Mouse (Mus musculus) retina, adult 2 months (tissue): ENCODE data around the gene Siah3.

Experiments used
- DNase-seq: peaks from one replicate; pipeline ENCODE4 v3.0.0-alpha.2; 2012; ENCODE audit warnings: low read depth, low spot score

Gene Siah3

DNA sequence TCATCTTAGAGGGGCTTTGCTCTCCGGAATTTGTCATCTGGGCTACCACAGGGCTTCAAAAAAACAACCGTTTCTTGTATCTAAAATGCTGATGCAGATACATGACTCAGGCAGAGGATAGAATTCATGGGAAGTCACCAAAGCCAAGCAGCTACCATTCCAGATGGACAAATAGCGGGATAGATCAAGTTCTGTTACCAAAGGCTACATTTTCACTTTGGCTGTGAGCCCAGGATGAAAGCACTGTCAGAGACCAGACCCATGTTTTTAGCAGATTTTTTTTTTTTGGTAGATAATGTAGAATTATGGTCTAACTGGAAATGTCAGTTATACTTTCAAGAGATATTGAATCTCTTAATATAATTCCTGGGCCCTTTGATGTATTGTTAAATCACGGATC, 7.4 kb downstream of the Siah3 start:
- no peak for DNase-seq

DNA sequence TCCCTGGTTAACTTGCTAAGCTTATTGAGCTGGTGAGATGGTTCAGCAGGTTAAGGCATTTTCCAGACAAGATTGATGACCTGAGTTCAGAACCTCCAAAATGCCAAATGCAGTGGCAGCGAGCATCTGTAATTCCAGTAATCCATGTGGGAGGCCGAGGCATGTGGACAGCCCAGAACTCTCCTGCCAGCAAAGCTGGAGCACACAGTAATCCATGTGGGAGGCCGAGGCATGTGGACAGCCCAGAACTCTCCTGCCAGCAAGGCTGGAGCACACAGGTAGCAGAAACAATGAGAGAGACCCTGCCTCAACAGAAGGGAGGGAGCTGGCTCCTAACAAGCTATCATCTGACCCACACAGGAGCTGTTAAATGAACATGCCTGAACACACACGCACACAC, 13.2 kb downstream of the Siah3 start:
- DNase-seq, result no peak

GRCm38 (mm10) chr14:75473061-75473930, 17.5 kb downstream of the Siah3 start:
- no peak for DNase-seq

DNA sequence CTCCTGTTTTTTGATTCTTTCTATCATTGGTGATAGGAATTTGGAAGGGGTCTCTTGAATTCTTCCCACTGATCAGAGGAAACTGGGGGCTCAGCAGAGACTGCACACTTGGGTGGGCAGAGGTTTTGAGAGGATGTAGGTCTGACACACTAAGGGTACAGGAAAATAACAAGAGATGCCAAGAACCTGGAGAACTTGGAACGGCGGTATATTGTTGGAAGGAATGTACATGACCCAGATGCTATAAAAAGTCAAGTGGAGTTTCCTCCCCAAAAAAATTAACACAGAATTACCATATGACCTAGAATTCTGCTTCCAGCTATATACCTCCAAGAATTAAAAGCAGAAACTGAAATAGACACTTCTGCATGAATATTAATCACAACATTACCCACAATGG, 20.1 kb downstream of the Siah3 start:
- DNase-seq, result no peak

DNA sequence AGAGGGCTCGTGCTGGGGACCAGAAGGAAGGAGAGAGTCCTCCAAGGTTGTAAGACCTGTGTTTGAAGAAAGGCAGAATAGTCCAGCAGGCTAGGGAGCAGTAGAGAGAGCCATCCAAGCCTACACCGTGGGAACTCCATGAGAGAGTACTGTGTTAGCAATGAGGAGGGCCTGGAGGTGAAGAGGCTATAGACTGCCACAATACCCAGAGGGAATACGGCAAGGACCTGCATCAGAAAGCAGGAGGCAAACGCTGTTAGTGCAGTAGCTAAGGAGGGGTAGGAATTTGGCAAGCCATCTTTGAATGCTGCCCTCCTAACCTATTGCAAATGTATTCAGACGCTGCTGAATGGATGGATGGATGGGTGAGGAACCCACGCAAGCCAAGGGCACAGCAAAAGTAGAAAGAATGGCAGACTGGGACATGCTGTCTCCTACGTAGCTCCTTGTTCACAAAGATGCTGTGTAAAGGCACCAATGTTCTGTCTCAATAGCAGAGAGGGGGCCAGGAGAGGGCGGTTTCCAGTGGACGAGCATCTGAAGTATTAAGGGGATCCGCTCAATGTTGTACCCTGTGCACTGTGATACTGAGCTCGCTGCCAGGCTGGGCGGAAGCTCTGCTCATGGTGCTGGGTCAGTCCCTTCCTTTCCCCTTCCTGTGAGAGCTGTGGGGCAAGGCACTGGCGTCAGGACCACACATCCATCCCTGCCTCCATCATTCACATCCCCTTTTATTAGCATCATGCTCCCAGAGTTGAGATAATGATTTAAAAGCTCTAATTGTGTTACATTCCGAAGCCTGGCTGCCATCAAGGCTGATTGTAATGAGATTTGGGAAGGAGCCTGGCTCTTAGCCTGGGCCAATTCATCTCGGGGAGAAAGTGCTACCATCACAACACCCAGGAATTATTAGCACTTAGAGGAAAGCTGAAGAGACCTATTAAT, 26.7 kb downstream of the Siah3 start:
- no peak for DNase-seq

DNA sequence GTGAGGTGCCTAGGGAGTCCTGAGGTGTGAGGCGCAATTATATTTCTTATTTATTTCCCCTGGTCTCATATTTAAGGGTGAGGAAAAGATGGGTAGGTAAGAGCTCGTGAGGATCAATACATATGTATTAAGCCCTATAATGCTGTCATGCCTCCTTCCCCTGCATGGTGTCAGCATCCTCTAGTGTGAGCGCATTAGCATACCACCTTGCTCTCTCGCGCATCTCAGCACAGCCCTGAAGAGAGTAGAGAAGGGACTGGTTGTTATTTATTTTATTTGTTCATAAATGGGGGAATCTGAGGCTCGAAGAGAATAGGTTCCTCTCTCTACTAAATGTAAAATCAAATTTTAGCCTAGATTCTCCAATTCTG, 27.4 kb downstream of the Siah3 start:
- DNase-seq, result no peak

DNA sequence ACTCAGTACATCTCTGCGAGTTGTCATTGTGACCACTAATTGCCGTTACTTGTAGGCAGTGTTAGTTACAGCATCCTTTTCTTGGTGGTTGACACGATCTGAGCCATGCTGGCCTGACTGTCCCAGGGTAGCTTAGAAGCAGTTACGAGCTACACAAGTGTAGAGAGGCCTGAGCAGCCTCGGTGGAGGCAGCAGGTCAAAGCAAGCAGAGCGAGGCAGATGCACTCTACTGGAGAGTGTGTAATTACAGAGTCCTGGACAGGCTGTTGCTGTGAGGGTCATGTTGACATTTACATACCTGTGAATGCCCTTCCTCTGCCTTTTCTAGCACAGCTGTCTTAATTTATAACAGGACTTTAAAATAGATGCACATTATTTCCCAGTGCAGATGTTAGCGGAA, 32.1 kb downstream of the Siah3 start:
- DNase-seq, result no peak

GRCm38 (mm10) chr14:75493555-75494194, 37.9 kb downstream of the Siah3 start:
- no peak for DNase-seq

DNA sequence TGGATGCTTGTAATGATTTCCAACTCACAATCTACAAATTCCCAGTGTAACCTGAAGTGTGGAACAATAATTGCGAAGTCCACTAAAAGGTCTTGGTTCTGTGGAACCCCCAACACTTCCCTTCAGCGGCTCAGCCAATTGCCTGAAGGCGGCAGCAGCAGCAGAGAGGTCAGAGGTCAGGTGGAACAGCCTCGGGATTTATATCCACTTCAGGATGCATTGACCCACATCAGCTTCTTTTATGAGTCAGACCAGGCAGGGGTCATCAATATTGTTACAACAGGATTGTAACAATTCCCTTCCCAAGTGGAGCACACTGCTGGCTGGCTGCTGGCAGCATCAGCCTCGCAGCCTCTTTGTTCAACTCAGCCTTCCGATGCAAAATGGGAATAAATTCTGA, 39.1 kb downstream of the Siah3 start:
- DNase-seq, result no peak

DNA sequence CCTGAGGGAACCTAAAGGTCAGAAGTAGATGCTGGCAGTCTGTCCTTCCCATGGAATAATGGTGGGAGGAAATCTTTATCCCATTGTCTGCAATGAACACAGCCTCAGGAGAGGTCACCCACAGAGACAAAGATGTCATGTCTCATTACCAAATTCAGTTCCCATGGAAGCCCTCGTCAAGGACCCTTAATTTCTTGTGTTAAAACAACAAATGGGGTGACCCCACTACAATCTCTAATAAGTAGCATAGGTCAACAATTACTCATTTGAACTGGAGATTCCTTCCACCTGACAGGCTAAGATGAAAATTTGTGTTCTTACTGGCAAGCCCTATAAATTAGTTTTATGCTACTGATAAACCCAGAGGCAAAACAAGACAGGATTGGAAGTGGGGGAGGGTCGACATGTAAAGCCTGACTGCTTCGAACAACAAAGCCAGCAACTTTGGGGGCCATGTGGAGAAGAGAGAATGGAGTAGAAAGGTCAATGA, 45.8 kb downstream of the Siah3 start:
- DNase-seq, result no peak

DNA sequence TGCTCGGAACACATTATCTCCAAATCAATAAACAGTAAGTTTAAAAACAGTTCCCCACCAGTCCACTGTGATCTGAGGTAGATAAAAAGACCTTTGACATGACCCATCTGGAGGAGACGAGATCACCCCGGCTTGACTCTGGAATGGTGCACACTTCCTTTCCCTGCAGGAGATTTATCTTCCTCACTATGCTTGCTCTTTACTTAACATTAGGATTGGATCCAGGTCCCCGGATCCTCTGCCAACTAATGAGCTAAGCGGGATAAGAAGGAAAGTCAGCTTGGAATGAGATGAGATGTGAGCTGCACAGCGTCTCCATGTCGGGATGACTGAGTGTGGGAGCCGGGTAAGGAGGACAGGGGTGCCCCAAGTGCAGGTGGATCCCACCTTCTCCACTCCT, 46.7 kb downstream of the Siah3 start:
- no peak for DNase-seq

GRCm38 (mm10) chr14:75504255-75504654, 48.5 kb downstream of the Siah3 start:
- DNase-seq, result no peak

GRCm38 (mm10) chr14:75505126-75505840, 49.5 kb downstream of the Siah3 start:
- no peak for DNase-seq

GRCm38 (mm10) chr14:75506246-75506645, 50.5 kb downstream of the Siah3 start:
- no peak for DNase-seq

GRCm38 (mm10) chr14:75510125-75510524, 54.3 kb downstream of the Siah3 start:
- DNase-seq, result no peak

GRCm38 (mm10) chr14:75512946-75513345, 57.2 kb downstream of the Siah3 start:
- no peak for DNase-seq

- DNase-seq, result no peak
Observed at GRCm38 (mm10) chr14:75516161-75516560, 60.4 kb downstream of the Siah3 start.

GRCm38 (mm10) chr14:75516917-75517595, 61.3 kb downstream of the Siah3 start:
- DNase-seq, result no peak

- no peak for DNase-seq
Observed at GRCm38 (mm10) chr14:75518196-75518887, 62.6 kb downstream of the Siah3 start.

DNA sequence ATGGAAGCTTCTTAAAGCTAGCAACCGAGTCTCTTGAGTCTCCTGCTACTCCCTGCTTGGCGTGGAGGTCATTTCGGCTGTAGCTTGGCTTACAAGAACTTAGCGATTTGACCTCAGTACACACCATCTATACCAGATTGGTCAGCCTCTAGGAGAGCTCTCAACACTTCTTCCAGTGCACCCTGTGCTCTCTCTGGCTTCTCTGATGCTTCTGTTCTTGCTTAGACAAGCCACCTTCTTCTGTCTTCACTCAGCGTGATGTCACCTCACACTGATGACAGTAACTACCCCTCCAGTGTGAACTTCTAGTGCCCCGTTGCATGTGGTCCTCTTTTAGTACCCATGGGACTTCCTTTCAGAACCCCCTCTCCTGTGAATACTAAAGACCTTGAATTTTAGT, 63.1 kb downstream of the Siah3 start:
- no peak for DNase-seq
